8 mouse cellular contexts compared by ENCODE assay signal in the genomic region with DNA sequence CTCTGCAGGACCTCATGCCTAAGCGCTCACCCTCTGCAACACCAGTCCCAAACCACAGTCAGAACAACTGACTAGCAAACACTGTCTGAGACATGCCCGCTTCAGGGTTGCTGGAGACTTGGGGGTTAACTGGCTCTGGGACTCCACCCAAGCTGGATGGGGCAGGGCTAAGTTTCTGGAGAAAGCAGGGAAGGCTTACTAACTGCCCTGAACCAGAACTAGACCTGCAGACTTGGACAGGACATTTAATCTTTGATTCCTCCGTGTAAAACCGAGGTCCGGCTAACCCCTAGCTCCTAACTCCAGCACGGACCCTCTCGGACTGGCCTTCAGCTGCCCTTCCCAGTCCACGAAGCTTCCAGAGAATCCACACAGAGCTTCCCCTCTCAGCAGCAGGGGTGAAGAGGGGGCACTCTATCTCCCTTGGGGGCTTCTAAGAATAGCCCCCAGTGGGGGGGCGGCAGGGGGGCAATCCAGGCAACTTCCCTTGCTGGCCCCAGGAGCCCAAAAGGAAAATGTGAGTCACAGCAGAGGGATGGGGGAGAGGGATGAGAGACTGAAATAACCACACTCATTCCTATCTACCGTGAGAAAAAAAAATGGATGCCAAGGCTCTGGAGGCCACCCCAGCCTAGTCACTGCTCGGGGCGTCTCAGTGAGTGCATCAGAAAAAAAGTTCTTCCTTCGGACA. TPM values are rescaled to one million over a fixed set of nuclear protein-coding genes. Genes with fewer than 3 reads are reported as not detected.
DNase-seq lines count a peak whose midpoint lies in the region; ATAC-seq lines count a peak whose summit lies in the region.

No protein-coding gene starts in this region.

- peak overlapping the region; percentile 46 for H3K4me2 ChIP-seq in embryonic facial prominence, embryonic 15.5 days (replicated peaks)
- peak overlapping the region; percentile 84 for H3K4me2 ChIP-seq in liver, embryonic 12.5 days

- H3K4me1 ChIP-seq in megakaryocyte, embryonic 14.5 days, result peaks cover 89% of the 10 kb centered on the region
- H3K4me1 ChIP-seq in embryonic facial prominence, embryonic 15.5 days, result peaks cover 37% of the 10 kb centered on the region
- peaks cover 80% of the 10 kb centered on the region for H3K4me1 ChIP-seq in liver, embryonic 12.5 days

- H3K27me3 ChIP-seq in megakaryocyte, embryonic 14.5 days (replicated peaks), result peaks cover 35% of the 10 kb centered on the region
- no peaks in the 10 kb centered on the region for H3K27me3 ChIP-seq in embryonic facial prominence, embryonic 15.5 days
- H3K27me3 ChIP-seq in liver, embryonic 12.5 days (replicated peaks), result no peaks in the 10 kb centered on the region

- peak; percentile 87 for DNase-seq in heart, postnatal 4 days
- DNase-seq in embryo, embryonic 10.5 days (ENCODE audit: low spot score), result no peak
- DNase-seq in cerebellum, adult 8-10 months, result no peak
- no peak for DNase-seq in frontal cortex, postnatal 36 days (ENCODE audit: low spot score in 2 of 2)

- peak overlapping the region; percentile 77 for H3K27ac ChIP-seq in embryonic facial prominence, embryonic 15.5 days (replicated peaks)
- peak overlapping the region; percentile 99 for H3K27ac ChIP-seq in liver, embryonic 12.5 days

- 42% methylated on average over 13 of the region's 13 CpGs for WGBS in embryonic facial prominence, embryonic 15.5 days
- WGBS in liver, embryonic 12.5 days (ENCODE audit: insufficient replicate concordance), result 41% methylated on average over 13 of the region's 13 CpGs

- ATAC-seq in megakaryocyte, adult 5-6 weeks (ENCODE audit: poor library complexity, severe bottlenecking), result no peak
- peak; percentile 52; the same call in 1 of the 2 replicates for ATAC-seq in embryonic facial prominence, embryonic 15.5 days (ENCODE audit: insufficient number of reproducible peaks, low FRiP score, low TSS enrichment, low read depth)
- peak; percentile 73 for ATAC-seq in liver, embryonic 12.5 days

- no peak overlapping the region for H3K9ac ChIP-seq in embryonic facial prominence, embryonic 15.5 days
- H3K9ac ChIP-seq in liver, embryonic 12.5 days, result peak overlapping the region; percentile 75

- H3K9me3 ChIP-seq in megakaryocyte, embryonic 14.5 days, result no peaks in the 10 kb centered on the region
- no peaks in the 10 kb centered on the region for H3K9me3 ChIP-seq in embryonic facial prominence, embryonic 15.5 days (replicated peaks)
- H3K9me3 ChIP-seq in liver, embryonic 12.5 days (replicated peaks), result no peaks in the 10 kb centered on the region

- H3K36me3 ChIP-seq in megakaryocyte, embryonic 14.5 days (replicated peaks; ENCODE audit: low read length), result peaks cover 74% of the 10 kb centered on the region
- peaks cover 59% of the 10 kb centered on the region for H3K36me3 ChIP-seq in embryonic facial prominence, embryonic 15.5 days
- peaks cover 77% of the 10 kb centered on the region for H3K36me3 ChIP-seq in liver, embryonic 12.5 days

- peak overlapping the region; percentile 43 for H3K4me3 ChIP-seq in megakaryocyte, embryonic 14.5 days (replicated peaks)
- peak overlapping the region; percentile 26 for H3K4me3 ChIP-seq in embryonic facial prominence, embryonic 15.5 days (replicated peaks)
- H3K4me3 ChIP-seq in liver, embryonic 12.5 days, result peak overlapping the region; percentile 53

RNA-seq across cellular contexts. Expression of a gene that starts 7.5 kb away (rescaled TPM):
- 2.1 and 9.3 TPM in 2 replicates for polyA plus RNA-seq in megakaryocyte, embryonic 14.5 days (2012; ENCODE audit: insufficient read depth, low replicate concordance)
- 0.31 and 0.71 TPM in 2 replicates for total RNA-seq in megakaryocyte, adult 5-6 weeks (2015)
- 0.99 and 1.1 TPM in 2 replicates for total RNA-seq in megakaryocyte, adult 5-6 weeks (2017)
- polyA plus RNA-seq in embryonic facial prominence, embryonic 15.5 days (2015; fragmentation: Nextera tagmentation; extraction: Ambion mirVana), result 18.1 and 19.6 TPM in 2 replicates
- 100 to 1,000 TPM; 141 to 152 TPM for total RNA-seq in heart, postnatal 4 days (2021)
- 9.7 and 10.2 TPM in 2 replicates for polyA plus RNA-seq in liver, embryonic 12.5 days (2016; fragmentation: Nextera tagmentation; extraction: Ambion mirVana)

RNA-seq across cellular contexts. Expression of a gene that starts 28.3 kb away (rescaled TPM):
- polyA plus RNA-seq in megakaryocyte, embryonic 14.5 days (2012; ENCODE audit: insufficient read depth, low replicate concordance), result 0.46 TPM in 1 of 2 replicates, not detected in the other
- 0.04 TPM in 1 of 2 replicates, not detected in the other for total RNA-seq in megakaryocyte, adult 5-6 weeks (2015)
- 0.11 TPM in 1 of 2 replicates, not detected in the other for total RNA-seq in megakaryocyte, adult 5-6 weeks (2017)
- 45.7 and 48.2 TPM in 2 replicates for polyA plus RNA-seq in embryonic facial prominence, embryonic 15.5 days (2015; fragmentation: Nextera tagmentation; extraction: Ambion mirVana)
- total RNA-seq in heart, postnatal 4 days (2021), result 10 to 100 TPM; 15.5 to 15.8 TPM
- polyA plus RNA-seq in liver, embryonic 12.5 days (2016; fragmentation: Nextera tagmentation; extraction: Ambion mirVana), result 3.8 and 4.9 TPM in 2 replicates

RNA-seq across cellular contexts. Expression of a gene that starts 31.5 kb away (rescaled TPM):
- not detected in 2 replicates for polyA plus RNA-seq in megakaryocyte, embryonic 14.5 days (2012; ENCODE audit: insufficient read depth, low replicate concordance)
- total RNA-seq in megakaryocyte, adult 5-6 weeks (2015), result 0.46 TPM in 1 of 2 replicates, not detected in the other
- total RNA-seq in megakaryocyte, adult 5-6 weeks (2017), result not detected in 2 replicates
- polyA plus RNA-seq in embryonic facial prominence, embryonic 15.5 days (2015; fragmentation: Nextera tagmentation; extraction: Ambion mirVana), result 0.43 TPM in 1 of 2 replicates, not detected in the other
- total RNA-seq in heart, postnatal 4 days (2021), result not detected
- polyA plus RNA-seq in liver, embryonic 12.5 days (2016; fragmentation: Nextera tagmentation; extraction: Ambion mirVana), result not detected in 2 replicates

RNA-seq across cellular contexts. Expression of a gene that starts 31.6 kb away (rescaled TPM):
- polyA plus RNA-seq in megakaryocyte, embryonic 14.5 days (2012; ENCODE audit: insufficient read depth, low replicate concordance), result 1.4 and 5.1 TPM in 2 replicates
- total RNA-seq in megakaryocyte, adult 5-6 weeks (2015), result 33.0 and 38.7 TPM in 2 replicates
- total RNA-seq in megakaryocyte, adult 5-6 weeks (2017), result 41.3 and 43.5 TPM in 2 replicates
- 54.7 and 57.5 TPM in 2 replicates for polyA plus RNA-seq in embryonic facial prominence, embryonic 15.5 days (2015; fragmentation: Nextera tagmentation; extraction: Ambion mirVana)
- 10 to 100 TPM; 33.8 to 34.1 TPM for total RNA-seq in heart, postnatal 4 days (2021)
- 34.4 and 35.5 TPM in 2 replicates for polyA plus RNA-seq in liver, embryonic 12.5 days (2016; fragmentation: Nextera tagmentation; extraction: Ambion mirVana)
